Mouse (Mus musculus) urinary bladder, postnatal 36 days (tissue): Measurements from ENCODE around the gene Acot5.
A peak's percentile ranks its signal among the peaks of the same experiment; 100 is the strongest.
"Not testable (repeated sequence)": the region's sequence is repeated elsewhere in the genome, so short reads cannot be mapped to it uniquely, and the experiment has no call there.

Experiments
- DNase-seq, 2 experiments: peaks; one replicate each; pipeline ENCODE4 v3.0.0; 2022; ENCODE audit warnings: low spot score in 2 of 2, mixed read lengths in 1 of 2

Acot5 gene

GRCm38 (mm10) chr12:84068986-84069385 lies at the start of gene Acot5:
Gene Acot5 (plus strand): TSS chr12:84069325.
- DNase-seq: no peak

- peak; percentile 73 to 86 for DNase-seq
Observed at GRCm38 (mm10) chr12:84020528-84020927, 48.6 kb upstream of the Acot5 start.

GRCm38 (mm10) chr12:84022266-84022665 lies 46.9 kb upstream of the Acot5 start:
- DNase-seq: not testable (repeated sequence)

DNA sequence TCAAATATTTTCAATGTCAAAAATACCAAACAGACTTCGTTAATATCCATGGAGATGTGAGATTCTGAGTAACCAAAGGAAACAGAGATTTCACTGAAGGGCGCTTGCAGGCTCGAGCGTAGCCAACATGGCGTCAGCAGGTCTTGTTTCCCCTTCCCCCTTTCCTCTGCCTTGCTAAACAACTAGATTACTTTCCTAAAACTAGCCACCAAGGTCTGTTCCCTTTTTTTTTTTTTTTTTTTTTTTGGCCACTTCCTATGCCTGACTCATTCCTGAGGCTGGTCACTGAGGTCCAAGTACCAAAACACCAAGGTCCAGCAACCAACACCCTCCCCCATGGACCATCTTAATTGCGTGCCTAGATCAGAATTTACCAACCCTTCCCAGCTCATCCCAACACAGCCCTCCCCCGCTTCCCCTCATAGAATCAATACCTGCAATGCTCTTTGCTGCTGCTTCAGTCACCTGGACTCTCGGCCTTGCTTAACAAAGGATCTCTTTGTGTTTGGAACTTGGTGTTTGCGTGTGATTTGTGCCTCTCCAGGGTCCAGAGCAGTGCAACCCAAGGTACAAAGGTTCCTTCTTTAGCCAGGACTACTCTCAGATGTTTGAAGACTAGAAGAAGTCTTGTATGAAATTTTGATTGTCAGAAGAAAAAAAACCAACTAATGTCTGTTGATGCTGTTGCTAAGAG lies 45.9 kb upstream of the Acot5 start:
- no peak for DNase-seq

GRCm38 (mm10) chr12:84025888-84026287 lies 43.2 kb upstream of the Acot5 start:
- DNase-seq: no peak

- not testable (repeated sequence) for DNase-seq
Observed at GRCm38 (mm10) chr12:84028328-84028727, 40.8 kb upstream of the Acot5 start.

- DNase-seq: not testable (repeated sequence)
Observed at GRCm38 (mm10) chr12:84029043-84029442, 40.1 kb upstream of the Acot5 start.

- peak; percentile 69 to 77 for DNase-seq
Observed at GRCm38 (mm10) chr12:84030659-84031332, 38.3 kb upstream of the Acot5 start.

DNA sequence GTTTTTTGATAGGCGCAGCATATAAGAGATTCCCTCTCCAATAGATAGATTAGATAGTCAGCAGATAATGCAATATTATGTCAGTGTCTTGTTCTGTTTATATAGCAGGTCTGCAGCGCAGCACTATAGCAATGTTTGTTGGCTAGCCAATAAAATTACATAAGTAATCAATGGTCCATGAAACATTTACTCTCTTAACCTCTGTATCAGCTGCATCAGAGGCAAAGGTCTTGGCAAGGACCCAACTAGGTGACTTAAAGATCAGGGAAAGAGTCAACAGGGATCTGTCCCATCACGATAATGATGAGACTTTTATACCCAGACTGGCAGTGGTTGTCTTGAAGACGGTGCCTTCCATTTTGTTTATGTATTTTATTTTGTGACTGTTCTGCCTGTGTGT lies 36.3 kb upstream of the Acot5 start:
- DNase-seq: no peak

DNA sequence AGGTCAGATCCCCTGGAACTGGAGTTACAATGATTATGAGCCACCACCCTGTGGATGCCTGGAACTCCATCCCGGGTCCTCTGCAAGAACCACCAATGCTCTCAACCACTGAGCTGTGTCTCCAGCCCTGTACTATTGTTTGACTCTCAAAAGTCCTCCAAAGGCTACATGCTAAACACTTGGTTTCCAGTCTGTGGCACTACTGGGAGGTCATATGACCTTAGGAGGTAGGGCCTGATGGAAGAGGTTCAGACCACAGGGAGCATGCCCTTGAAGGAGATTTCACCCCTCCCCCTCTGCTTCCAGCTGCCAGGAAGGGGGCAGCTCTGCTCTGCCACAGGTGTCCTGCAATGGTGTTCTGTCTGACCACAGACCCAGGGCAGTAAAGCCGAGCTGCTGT lies 35.8 kb upstream of the Acot5 start:
- DNase-seq: not testable (repeated sequence)

- no peak for DNase-seq
Observed at GRCm38 (mm10) chr12:84034108-84034507, 35.0 kb upstream of the Acot5 start.

- DNase-seq: peak in 1 of 2 experiments; percentile 42
Observed at GRCm38 (mm10) chr12:84038241-84038640, 30.9 kb upstream of the Acot5 start, which contains the start of gene Acot4. Gene Acot4 (plus strand): TSS chr12:84038379.

GRCm38 (mm10) chr12:84038691-84039111 lies 30.4 kb upstream of the Acot5 start, which contains the start of gene Gm49366:
Gene Gm49366 (plus strand): TSS chr12:84038935.
- DNase-seq: peak in 1 of 2 experiments; percentile 31

DNA sequence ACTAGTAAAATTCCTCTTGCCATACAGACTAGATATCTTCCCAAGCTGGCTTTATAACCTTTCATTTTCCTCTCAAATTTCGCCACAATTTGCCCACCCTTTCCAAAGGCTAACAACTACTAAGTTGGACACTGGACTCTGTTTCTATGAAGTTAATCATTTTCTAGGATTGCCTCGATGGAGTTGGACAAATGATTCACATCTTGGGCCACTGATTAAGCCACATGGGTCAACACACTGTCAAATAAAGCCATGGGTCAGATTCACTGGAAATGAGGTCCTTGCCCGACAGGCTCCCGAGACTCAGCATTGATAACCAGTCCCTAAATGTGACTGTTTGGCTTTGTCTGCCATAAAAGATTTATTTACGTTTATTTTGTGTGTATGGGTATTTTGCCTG lies 26.9 kb upstream of the Acot5 start:
- DNase-seq: no peak

DNA sequence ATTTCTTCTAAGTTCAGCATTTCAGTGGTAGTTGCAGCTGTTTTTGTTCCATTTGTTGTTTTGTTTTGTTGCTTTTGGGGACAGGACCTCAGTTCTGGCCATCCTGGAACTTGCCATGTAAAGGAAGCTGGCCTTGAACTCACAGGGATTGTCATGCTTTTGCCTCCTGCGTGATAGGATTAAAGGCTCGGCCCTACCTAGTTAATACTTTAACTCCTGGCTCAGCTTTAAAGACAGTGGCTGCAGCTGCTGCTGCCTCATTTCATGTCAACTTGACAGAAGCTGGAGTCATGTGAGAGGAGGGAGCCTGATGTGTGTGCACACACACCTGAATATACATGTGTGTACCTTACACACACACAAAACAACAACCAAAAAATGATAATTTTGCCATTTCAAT lies 25.1 kb upstream of the Acot5 start:
- DNase-seq: no peak

- DNase-seq: no peak
Observed at GRCm38 (mm10) chr12:84046906-84047305, 22.2 kb upstream of the Acot5 start.

DNA sequence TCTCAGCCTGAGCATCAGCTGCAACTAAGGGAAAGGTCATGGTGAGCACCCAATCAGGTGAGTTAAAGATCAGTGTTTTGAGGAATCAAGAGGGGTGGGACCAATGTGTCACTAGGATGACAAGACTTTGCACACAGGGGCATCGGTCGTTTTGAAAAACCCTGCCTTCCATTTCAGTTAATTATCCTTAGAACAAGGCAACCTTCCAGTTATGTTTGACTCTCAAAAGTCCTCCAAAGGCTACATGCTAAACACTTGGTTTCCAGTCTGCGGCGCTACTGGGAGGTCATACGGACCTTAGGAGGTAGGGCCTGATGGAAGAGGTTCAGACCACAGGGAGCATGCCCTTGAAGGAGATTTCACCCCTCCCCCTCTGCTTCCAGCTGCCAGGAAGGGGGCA lies 18.4 kb upstream of the Acot5 start:
- not testable (repeated sequence) for DNase-seq

- no peak for DNase-seq
Observed at GRCm38 (mm10) chr12:84051937-84052474, 17.1 kb upstream of the Acot5 start, which contains the start of gene Acot3. Gene Acot3 (plus strand): TSS chr12:84052144.

DNA sequence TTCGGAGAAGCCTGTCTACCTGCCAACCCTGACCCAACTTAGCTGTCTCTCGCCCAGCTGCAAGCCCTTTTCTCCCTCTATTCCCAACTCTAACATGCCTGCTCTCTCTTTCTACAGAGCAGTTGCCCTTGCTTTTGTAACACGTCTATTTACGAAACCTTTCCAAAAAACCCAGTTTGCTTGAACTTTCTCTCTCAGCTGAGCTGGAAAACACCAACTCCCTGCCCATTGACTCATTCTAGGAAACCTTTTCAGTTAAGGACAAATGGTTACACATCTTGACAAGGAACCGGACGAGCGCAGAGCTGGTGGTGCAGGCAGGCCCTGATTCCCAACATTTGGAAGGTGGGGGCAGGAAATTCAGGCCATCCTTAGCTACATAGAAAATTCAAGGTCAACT lies 16.5 kb upstream of the Acot5 start:
- DNase-seq: no peak

DNA sequence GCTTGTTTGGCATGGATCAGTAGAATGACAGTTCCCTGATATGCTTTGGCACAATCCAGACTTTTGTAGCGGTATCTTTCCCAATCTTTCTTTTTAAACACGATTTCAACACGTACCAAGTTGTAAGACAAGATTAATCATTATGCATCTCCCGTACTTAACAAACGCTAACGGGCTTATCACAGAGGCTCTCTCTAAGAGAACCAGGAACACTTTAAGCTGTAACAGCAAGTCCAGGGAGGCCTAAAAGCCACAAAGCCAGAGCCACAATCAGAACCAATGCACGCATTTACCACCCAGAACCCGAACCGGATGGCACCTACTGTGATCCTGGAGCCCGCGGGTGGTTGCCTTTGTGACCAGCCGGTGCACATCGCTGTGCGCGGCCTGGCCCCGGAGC lies 16.0 kb upstream of the Acot5 start:
- no peak for DNase-seq

DNA sequence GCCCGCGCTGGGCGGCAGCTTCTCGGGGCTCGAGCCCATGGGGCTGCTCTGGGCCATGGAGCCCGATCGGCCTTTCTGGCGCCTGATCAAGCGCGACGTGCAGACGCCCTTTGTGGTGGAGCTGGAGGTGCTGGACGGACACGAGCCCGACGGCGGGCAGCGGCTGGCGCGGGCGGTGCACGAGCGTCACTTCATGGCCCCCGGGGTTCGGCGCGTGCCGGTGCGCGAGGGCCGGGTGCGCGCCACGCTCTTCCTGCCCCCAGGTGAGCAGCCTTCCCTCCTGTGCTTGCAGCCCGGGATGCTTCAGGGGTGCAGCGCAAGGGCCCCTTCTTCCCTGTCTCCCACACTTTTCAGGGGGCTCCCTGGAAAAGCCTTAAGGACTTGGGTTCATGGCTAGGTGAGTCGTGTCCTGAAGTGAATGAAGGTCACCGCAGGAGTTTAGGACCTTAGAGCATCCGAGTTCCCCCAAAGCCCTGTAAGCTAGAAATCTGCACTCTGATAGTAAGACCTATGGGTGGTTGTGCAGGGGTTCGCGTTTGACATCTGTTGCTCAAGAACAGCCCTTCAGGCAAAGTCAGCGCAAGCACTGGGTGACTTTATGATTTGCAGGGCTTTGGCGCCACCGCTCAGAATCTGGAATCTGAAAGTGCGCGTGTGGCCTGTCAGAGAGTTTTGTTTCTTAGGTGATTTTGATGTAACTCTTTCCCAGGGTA lies 15.3 kb upstream of the Acot5 start:
- no peak for DNase-seq

GRCm38 (mm10) chr12:84060946-84061345 lies 8.2 kb upstream of the Acot5 start:
- DNase-seq: no peak
